Mouse (Mus musculus): ENCODE data around the gene Gm28308.
A peak's percentile ranks its signal among the peaks of the same experiment; 100 is the strongest.

Gene Gm28308

DNA sequence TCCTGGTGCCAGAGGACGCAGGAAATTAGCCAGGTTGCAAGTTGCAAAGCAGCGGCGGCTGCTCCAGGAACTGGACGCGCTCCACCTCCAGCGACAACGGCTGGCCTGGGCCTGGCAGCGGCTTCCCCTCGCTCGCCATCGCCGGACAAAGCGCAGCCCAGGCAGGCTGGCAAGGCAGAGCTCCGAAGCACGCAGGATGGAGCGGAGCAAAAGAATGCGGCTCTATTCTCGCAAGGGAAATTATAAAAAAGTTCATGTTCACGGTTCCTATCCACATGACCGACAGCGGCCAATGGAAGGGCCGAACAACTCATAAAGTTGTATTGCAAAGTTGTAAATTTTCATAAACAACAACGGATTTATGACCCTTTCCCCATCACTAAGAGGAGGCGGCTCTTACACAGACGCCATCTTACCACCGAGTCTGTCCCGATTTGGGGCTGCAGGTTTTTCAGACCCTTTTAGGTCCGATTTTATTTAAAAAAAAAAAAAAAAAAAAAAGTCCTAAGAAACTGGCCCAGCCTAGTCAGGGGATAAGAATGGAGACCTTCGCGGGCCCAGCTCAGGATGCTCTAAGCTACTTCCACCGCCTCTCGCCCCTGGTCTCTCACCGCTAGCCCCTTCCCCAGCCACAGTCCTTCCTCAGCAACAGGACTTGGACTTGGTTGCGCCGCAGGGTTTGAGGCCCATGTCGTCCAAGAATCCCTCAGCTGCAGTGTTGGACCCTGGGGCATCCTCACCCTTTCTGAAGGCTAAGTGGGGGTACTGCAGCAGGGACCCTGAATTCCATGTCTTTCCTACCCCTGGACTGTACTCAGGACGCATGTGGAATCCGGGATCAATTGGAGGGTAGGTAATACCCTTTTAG is at the start of gene Gm28308, which contains the start of gene Hoxa3:
Gene Gm28308, minus strand, starts transcription at position 221 of the 868 bp plus-strand sequence.
Gene Hoxa3, minus strand, starts transcription at position 218 of the 868 bp plus-strand sequence.
- DNase-seq (ENCODE audit: low spot score in 2 of 2), result no peak

DNA sequence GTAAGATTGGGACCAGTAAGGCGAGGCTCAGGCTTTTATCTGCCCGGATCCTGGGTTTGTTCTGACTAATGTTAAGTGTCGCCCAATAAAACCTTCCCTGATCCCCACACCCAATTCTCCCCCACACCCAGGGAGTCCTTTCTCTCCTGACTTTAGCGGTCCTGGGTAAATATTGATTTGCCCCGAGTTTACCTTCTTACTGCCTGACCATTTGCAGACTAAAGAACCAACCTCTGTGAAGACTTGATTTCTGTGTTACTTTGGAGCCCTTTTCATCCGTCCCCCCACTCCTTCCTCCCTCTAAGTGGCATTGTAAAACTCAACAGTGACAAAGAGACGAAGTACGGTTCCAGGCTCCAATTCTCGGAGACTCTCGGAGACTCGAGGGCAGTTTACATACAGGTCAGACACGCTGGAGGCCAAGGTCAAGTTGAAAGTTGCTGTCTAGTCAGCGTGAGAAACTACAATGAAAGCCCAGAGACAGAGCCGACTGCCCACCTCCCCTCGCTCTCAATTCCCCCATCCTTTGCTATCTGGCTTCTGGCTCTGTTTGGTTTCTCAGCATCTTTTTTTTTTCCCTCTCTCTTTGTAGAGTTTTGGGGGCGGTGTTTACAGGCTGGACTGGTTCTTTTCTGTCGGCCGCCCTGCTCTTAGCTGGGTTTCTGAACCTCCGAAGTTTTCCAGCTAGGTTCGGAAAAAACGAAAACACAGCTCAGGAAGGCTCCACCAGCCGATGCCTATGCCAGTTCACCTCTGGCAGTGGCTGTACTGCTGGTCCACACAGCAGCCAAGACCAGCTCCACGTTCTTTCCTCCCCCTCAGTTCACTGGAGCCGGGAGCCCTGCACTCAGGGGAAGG is 49.6 kb upstream of the Gm28308 start:
- no peak for DNase-seq (ENCODE audit: low spot score in 2 of 2)

DNA sequence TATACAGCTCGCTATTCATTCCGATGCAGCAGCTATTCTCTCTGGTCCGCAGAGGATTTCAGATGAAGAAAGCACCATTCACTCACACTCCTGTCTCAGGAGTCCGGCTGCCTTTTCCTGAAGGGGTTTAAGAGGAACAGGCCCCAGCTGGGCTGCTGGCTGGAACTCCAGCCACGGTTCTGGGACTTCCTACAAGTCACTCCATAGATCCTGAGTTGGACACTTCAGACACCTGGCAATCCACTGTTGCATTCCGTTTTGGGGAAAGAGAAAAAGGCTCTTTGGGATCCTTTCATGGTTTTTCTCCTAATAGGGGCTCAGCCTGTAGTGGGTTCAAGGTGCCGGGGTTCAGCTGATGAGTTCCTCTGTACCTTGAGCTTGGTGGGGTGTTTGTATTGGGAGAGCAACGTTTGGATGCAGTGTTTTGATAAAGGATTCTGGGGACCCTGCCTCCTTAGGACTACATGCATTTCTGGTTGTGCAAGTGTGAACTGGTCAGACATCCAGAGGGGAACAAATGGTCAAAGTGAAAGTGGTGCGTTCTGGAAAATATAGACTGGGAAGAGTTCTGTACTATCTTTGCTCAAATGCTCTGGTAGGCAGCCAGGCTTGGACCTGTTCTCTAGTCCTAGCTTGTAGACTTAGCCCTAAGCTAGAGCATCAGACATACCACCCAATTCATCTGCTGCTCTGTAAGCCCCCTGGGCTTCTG is 48.8 kb upstream of the Gm28308 start:
- DNase-seq (ENCODE audit: low spot score in 2 of 2), result no peak

DNA sequence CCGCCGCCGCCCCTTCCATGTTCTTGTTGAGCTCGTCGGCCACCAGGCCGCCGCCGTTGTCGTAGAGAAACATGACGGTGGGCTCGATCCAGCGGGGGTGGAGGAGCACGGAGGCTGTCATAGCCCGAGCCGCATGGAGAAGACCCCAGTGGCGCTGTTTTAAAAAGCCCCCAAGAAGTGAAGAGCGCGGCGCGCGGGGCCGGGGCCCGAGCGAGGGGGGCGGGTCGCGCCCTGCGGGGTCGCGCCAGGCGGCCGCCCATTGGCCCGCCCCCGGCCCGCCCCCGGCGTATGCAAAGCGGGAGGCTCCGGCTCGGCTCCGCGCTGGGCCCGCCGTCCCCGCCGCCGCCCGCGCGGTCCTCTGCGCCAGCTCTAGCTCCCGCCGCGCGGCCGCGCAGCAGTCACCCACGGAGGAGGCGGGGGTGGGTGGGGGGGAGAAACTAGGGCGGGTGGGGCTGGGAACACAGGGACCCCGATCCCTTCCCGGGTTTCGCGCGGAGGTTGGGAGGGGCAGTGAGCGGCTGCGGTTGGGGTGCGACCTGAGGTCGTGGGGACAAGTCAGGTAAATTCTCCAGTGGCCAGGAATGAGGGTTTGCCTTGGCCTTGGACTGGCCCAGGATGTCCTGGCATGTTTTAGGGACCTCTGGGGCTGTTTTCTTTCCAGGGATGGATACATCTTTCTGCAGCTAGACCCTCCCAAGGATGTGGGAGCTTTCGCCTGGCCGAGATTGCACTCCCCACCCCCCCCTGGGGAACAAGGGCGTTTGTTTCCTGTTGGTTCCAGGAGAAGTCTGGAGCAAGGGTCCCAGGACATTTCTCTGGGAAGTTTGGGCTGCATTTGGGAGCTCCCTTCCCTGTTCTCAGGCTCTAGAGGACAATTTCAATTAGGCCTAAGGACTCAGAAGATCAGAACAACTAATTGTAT is 47.8 kb upstream of the Gm28308 start, which contains the start of gene Hoxa13:
Gene Hoxa13, minus strand, starts transcription at position 227 of the 922 bp plus-strand sequence.
- DNase-seq (ENCODE audit: low spot score in 2 of 2), result no peak

DNA sequence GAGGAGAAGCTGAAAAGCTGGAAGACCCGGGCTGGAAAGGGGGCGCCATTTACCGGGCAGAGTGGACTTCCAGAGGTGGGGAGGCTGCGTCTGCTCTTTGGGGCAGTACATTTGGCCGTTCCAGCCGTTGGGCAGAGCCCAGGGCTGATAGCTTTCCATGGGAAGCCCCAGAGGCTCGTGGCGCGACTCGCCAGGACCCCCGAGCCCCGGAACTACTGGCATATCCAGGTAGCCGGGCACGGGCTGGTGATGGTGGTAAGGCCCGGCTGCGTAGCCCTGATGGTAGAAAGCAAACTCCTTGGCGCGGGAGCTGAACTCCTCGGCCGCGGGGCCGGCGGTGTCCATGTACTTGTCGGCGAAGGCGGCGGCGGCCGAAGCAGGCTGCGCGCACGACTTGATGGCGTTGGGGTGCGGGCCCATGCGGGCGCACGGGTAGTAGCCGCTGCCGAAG is 46.7 kb upstream of the Gm28308 start:
- DNase-seq (ENCODE audit: low spot score in 2 of 2), result no peak

DNA sequence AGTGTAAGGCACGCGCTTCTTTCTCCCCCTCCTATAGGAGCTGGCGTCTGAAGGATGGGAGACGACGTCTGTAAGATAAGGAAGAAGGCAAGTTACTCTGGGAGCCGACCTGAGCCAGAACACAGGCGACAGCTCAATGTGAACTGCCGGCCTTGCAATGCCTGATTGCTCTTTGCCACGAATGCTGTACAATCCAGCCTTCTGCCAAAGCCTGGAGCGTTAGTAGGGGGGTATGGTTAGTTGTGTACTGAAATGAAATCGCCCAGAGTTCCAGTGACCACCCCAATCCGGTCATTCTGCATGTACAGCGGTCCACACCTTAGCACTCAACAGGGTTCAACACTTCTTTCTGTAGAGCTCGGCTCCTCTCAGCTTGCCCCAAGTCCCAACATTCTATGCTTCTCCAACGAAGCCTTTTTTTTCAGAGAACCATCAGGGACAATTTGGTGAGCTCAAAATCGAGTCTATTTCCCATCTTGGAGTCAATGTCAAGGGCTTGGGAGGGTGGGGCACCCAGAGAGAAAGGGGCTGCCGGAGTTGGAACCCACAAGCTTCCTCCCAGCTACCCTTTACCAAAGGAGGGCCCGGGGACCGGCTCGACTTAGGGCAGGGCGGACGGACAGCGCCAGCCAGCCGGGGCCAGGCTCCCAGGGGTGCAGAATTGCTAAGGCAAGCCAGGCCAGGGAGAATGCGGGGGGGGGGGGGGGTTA is 46.1 kb upstream of the Gm28308 start:
- no peak for DNase-seq (ENCODE audit: low spot score in 2 of 2)

DNA sequence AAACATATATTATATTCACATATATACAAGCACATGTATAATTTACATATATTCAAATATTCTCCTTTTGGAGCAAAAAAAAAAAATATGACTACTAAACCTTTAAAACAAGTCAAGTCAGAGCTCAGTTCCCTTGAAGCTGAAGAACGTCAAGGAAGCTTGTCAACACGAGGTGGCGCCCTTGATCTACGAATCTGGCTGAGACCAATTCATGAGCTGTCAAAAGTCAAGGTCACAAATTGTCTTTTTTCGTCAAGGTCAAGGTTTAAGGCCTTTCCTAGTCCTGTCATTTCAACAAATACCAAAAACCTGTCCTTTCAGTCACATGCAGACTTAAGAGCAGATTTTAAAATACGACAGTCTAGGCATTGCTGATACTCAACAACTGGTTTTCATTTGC is 43.8 kb upstream of the Gm28308 start:
- DNase-seq (ENCODE audit: low spot score in 2 of 2), result peak in 1 of 2 experiments; percentile 69

DNA sequence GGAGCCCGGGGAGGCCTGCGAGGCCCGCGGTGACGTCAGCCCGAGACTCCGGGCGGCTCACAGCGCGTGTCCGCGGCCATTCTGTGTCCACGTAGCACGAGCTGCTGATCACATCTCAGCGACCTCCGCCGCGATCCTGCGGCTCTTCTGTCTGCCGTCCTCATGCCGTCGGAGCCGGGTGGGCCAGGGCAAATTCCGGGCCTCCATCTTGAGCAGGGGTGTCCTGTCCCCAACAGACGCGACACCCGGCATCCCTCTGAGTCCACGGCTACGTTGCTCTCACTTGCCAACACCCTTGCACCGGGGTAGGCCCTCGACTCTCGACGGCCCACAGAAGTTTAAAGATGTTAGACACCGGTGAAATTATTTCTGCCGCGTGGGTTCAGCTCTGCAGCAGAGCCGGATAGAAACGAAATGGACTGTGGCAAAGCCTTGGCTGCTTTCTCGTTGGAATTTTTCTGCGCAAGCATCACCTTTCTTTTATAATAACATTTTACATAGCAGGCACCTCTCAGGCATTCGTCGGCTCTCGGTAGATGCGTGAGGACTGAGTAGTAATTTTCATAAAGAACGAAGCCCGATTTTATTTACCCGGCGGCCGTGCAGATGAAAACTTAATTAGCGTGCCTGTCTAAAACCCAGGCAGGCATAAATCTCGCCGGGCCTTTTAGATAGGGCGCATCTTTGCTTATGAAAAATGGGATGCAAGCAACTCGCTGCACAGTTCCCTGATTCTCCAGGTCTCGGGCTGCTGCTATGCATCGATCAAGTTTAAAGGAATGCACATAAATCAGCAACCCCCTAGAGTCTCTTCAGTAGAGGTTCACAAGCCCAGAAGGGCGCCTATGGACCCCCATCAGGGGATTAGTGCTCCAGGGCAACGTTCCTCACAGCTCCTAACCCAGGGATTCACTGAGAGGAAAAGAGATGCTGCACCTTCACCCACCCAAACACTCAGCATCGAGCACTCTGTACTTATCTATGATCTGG is 40.7 kb upstream of the Gm28308 start:
- no peak for DNase-seq (ENCODE audit: low spot score in 2 of 2)

DNA sequence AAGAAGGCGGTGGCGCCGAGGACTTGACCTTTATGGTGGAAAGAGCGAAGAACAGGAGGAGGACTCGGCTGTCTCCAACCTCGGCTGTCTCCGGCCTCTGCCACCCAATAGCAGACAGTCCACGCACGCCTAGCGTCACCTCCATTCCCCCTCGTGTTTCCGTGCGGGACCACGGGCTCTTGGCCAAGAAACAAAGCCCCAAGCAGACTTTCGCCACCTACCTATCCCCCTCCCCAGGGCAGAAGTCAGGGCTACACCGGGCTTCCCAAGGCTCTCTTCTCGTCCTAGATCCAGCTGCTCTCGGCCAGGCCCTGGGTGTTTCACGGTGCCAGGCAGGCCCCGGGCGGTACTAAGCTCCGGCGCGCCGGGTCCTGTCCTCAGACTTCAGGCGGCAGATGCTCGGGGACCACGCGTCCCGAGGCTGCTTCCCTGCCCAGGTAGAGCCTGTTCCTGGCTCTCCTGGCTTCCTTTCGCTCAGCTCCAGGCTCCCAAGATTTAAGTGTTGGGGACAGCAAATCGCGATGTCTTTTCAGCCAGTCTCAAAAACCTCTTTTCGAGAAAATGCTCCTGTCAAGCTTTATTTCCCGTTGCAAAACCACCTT is 39.7 kb upstream of the Gm28308 start:
- no peak for DNase-seq (ENCODE audit: low spot score in 2 of 2)

DNA sequence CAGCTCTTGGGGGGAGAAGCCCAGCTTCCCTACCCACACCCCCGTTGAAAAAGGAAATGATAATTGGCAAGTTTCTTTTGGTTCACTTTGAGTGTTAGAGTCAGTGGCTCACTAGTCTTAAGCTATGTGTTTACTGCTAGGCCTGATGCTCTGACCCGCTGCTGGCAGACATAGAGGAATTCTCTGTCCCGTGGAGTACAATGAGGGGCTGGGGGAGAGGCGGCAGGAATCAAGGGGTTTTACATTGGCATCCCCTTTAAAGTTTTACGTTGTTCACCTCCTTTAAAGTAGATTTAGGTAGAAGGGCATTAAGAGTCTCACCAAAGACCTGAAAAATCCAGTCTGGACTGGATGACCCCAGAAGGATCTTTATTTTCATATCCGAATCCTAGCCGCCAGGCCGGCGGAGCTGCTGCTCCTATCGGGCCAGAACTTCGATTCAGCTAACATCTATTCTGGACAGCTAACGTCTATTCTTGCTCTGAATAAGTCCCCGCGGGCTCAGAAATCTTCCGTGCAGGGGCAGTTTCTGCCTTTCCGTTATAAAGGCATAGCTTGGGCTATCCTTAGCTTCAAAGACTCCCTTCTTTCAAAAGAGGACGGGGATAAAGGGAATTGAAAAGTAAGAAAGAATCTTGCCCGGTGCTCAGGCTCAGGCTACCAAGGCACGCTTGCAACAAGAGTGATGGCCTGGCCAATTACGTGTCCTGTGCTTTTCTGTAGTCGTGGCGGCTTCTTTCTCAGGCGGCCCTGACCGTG is 39.1 kb upstream of the Gm28308 start:
- no peak for DNase-seq (ENCODE audit: low spot score in 2 of 2)

DNA sequence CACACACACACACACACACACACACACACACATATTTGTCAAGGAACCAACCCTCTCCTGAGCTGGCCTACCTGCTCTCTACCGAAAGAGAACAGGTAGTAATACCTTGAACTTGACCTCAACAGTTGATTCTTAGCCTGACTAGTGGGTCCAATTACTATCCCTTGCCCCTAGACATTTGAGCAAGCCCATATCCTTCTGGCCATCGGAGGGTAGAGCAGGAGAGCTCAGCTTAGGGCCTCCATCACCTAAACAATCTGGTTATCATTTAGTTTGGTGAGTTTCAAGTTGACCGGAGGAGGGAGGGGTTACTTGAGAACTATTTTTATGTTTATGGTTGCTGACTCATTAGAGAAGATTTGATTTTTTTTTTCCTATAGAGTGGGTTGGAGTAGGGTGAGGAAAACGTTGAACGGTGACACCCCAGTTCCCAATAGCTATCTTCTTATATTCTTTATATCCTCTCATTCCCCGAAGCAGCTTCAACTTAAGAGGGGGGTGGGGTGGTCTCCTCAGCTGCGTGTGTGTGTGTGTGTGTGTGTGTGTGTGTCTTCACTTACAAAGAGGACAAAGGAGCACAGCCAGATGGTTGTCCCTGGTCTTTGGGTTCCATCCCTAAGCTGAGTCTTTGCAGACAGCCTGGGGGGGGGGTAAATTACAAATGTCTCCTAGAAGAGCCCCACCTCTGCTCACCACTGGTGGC is 38.2 kb upstream of the Gm28308 start:
- DNase-seq (ENCODE audit: low spot score in 2 of 2), result no peak

DNA sequence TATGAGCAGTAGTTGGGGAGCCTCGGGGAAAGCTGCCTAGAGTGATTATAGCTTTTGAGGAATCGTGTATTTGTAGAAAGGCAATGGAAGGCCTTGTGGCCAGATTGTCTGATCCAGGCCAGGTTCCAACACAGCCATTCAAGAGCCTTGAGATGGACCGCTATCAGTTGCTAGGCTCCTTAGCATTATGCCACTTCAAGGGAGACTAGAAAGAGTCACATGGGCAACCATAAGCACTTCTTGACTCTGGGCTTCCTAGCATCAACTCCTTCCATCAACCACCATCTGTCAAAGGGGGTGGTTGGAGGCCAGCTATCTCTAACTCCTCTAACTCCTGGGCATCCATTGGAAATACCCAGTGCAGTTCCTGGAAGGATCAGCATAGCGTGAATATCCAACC is 36.7 kb upstream of the Gm28308 start:
- no peak for DNase-seq (ENCODE audit: low spot score in 2 of 2)

DNA sequence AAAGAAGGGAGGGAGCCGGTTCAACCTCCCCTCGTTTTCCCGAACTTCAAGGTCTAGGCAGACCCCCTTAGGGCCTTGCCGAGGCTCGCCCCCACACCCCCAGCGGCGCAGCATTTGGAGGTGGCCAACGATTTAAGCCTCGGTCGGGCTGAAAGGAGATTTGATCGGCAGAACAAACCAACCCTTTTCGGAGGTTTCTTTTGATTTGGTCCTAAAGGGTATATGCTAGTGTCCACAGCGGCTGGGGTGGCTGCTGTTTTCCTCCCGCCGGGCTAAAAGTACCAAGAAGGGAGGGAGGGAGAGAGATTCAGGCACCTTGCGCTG is 36.2 kb upstream of the Gm28308 start:
- no peak for DNase-seq (ENCODE audit: low spot score in 2 of 2)

DNA sequence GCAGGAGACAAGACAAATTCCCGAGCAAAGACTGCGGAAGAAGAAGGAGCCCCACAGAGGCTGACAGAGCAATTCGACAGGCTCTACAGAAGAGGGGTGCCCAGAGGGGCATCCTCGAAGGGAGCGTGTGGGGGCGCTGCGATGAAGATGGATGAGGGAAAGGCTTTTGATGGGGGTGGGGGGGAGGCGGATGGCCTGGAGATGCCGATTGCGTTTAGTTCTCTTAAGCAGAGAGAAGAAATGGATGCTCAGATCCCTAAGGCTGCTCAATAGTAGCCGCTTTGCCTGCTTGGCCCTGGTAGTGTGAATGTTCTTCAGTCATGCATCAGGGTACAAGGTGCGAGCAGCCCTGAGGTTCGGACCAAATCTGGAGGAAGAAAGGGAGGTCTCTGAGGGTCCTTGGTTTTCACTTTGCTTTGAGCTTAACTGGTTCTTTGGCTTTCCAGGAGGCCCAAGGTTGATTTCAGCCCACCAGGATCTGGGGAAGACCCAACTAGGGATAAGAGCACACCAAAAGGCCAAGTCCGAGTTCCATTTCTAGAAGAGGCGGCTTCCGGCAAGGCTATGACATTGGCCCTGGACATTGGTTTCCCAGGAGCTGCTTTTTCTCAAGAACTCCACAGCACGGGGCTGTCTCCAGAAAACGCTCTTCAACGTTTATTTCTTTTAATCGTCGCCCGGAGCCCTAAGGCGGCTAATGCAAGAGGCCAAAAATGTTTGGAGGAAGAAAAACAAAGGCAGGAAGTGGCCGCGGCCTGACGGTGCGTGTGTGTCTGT is 35.7 kb upstream of the Gm28308 start:
- DNase-seq (ENCODE audit: low spot score in 2 of 2), result no peak

DNA sequence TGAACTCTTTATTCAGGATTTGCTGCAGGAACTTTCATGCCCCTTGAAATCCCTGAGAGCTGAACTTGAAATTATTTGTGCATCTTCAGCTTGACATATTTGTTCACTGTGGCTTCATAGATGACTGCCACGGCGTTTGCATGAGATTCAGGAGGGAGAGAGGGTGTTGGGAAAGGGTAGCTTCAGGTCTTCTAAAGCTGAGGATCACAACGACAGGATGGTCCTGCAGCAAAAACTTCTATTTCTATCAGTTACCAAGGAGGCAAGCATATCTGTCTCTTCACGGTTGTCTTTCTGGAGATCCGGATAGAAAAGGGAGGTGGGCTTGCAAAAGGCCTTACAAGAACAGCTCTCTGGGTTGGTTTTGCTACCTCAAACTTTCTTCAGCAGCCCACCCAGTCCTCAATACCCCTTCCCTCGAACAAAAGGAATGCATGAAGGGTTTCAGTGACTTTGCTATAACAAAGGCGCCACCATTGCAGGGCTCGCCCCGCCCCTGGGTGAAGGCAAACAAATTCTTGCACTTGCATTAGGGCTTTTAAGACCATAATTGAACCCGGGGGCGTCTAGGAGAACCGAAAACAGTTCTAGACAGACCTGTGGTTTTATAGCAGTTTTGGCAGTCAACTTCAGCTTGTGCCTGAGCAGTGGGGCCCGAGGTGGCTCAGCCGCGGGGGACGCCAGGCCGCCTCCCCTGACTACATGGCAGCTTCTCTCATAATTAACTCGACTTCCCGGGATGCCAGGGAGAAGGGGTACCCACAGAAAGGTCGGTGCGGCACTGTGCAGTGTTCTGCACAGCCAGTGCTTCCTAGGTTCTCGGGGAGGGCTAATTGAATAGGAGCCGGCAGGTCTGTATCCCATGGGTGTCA is 34.9 kb upstream of the Gm28308 start:
- no peak for DNase-seq (ENCODE audit: low spot score in 2 of 2)
